Mouse (Mus musculus): ENCODE results near the gene Gdap1l1. TPM values are rescaled to one million over a fixed set of nuclear protein-coding genes. Genes with fewer than 3 reads are reported as not detected.

The Gdap1l1 gene
- polyA plus RNA-seq, 1 experiment from 2014 or later: 0.21 TPM

DNA sequence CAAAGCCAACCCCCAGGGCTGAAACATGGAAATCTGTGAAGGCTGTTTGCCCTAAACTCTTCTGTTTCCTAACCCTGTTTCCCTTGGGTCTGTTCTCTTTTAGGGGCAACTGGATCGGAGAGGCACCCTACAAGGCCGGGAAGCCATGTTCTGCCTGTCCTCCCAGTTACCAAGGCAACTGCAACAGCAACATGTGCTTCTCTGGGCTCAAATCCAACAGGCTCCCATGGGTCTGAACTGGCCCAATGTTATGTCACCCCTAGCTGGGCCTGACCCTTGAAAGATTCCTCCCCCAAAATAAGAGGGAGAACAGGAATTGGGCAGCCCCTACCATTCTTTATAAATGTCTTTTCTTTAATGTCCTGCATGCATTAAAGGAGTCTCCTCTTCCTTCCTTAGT, 63.9 kb downstream of the Gdap1l1 start:
- no peak for TF ChIP-seq CTCF (IDR thresholded peaks at IDR 0.05)
- peaks cover 33% of the 10 kb centered on the region for H3K27me3 ChIP-seq
- CTCF ChIA-PET: no interaction called here
- in situ Hi-C loops (cut with MboI; ENCODE audit: low pct_unique_long_range_greater_than_20kb): no loop called here
- no peak for DNase-seq (ENCODE audit: low read depth, low spot score)
- POLR2A ChIA-PET: no interaction called here
- ATAC-seq: no peak

DNA sequence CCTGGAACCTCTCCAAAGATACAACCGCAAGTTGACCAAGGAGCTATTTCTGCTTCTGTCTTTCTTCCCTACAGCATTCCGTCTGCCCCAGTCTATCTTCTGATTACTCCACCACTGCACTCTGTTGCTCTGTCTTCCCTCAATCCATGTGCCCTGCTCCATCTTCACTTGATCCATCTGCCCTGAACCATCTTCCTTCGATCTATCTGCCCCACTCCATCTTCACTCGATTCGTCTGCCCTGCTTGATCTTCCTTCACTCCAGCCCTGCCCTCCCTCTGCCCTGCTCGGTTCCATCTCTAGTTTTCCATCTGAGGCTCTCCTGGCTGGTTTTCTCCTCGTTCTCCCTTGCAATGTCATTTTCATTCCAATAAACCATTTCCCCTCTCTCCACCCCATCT, 64.9 kb downstream of the Gdap1l1 start:
- ATAC-seq: no peak
- no peak for TF ChIP-seq CTCF (IDR thresholded peaks at IDR 0.05)
- ChIA-PET POLR2A (no interaction called here), CTCF (no interaction called here)
- in situ Hi-C loops (cut with MboI; ENCODE audit: low pct_unique_long_range_greater_than_20kb): no loop called here
- no peak for DNase-seq (ENCODE audit: low read depth, low spot score)
- peaks cover 39% of the 10 kb centered on the region for H3K27me3 ChIP-seq

Other genes with a start within 250 kb of the Gdap1l1 start
- not detected for gene Tox2, start 235.4 kb upstream of the Gdap1l1 start, polyA plus RNA-seq (2021)
- gene Jph2, start 40.5 kb upstream of the Gdap1l1 start, polyA plus RNA-seq (2021): 0.28 TPM
- 39.0 TPM for gene Oser1, start 13.8 kb upstream of the Gdap1l1 start, polyA plus RNA-seq (2021)
- 11.7 TPM for gene Fitm2, start 34.2 kb downstream of the Gdap1l1 start, polyA plus RNA-seq (2021)
- gene R3hdml, start 53.8 kb downstream of the Gdap1l1 start, polyA plus RNA-seq (2021): not detected
- 0.19 TPM for gene Hnf4a, start 68.3 kb downstream of the Gdap1l1 start, polyA plus RNA-seq (2021)
- 19.4 TPM for gene Ttpal, start 163.8 kb downstream of the Gdap1l1 start, polyA plus RNA-seq (2021)
- 238 TPM for gene Serinc3, start 206.7 kb downstream of the Gdap1l1 start, polyA plus RNA-seq (2021)
- gene Pkig, start 219.9 kb downstream of the Gdap1l1 start, polyA plus RNA-seq (2021): 87.0 TPM